Mouse (Mus musculus) MEL (cell line): ENCODE data around the gene Itsn1. TPM values are rescaled to one million over a fixed set of nuclear protein-coding genes. Genes with fewer than 3 reads are reported as not detected.

Source experiments
- DNase-seq: peaks from one replicate; pipeline ENCODE4 v3.0.0; 2011; ENCODE audit warnings: low read depth, low spot score
- H3K27ac ChIP-seq: 2 replicates; pipeline ENCODE4 v1.5.1; 2012; ENCODE audit warnings: low read depth, mild to moderate bottlenecking, control low read depth, low read length, moderate library complexity; ENCODE audit not compliant: control insufficient read depth
- H3K27me3 ChIP-seq, 2 experiments: fragments of 150-350 bp in 1 of 2; sonication (generic) in 1 of 2; 2 replicates each; pipeline ENCODE4 v1.6.1; 2012; ENCODE audit warnings: low read length in 2 of 2, mild to moderate bottlenecking in 2 of 2, improper control_type of control experiment in 1 of 2, moderate library complexity in 1 of 2; ENCODE audit not compliant: insufficient read depth in 2 of 2, control insufficient read depth in 1 of 2
- H3K36me3 ChIP-seq, 2 experiments: 2 replicates each; pipeline ENCODE4 v1.6.1; 2012 to 2014; ENCODE audit warnings: low read length in 2 of 2, improper control_type of control experiment in 1 of 2, inconsistent platforms in 1 of 2, mild to moderate bottlenecking in 1 of 2; ENCODE audit not compliant: insufficient read depth in 2 of 2, control insufficient read depth in 1 of 2
- H3K4me1 ChIP-seq, 2 experiments: fragments of 150-350 bp in 1 of 2; sonication (generic) in 1 of 2; 2 replicates each; pipeline ENCODE4 v1.6.1; 2012; ENCODE audit warnings: low read length in 2 of 2, improper control_type of control experiment in 1 of 2, mild to moderate bottlenecking in 1 of 2; ENCODE audit not compliant: insufficient read depth in 2 of 2, control insufficient read depth in 1 of 2
- H3K4me3 ChIP-seq, 2 experiments: fragments of 150-350 bp in 1 of 2; sonication (generic) in 1 of 2; 2 replicates each; pipeline ENCODE4 v1.5.1; 2012; ENCODE audit warnings: low read depth in 2 of 2, low read length in 2 of 2, mild to moderate bottlenecking in 2 of 2, moderate library complexity in 2 of 2, control low read depth in 1 of 2, improper control_type of control experiment in 1 of 2; ENCODE audit not compliant: control insufficient read depth in 1 of 2, insufficient read depth in 1 of 2
- H3K79me2 ChIP-seq: 2 replicates; pipeline ENCODE4 v1.6.1; 2012; ENCODE audit warnings: mild to moderate bottlenecking, low read length, moderate library complexity; ENCODE audit not compliant: control insufficient read depth, poor library complexity, insufficient read depth
- H3K9ac ChIP-seq: 2 replicates; pipeline ENCODE4 v1.6.1; 2012; ENCODE audit warnings: low read depth, mild to moderate bottlenecking, control low read depth, low read length, moderate library complexity; ENCODE audit not compliant: control insufficient read depth, poor library complexity, severe bottlenecking
- H3K9me3 ChIP-seq: fragments of 150-350 bp; sonication (generic); replicated peaks from 2 replicates; pipeline ENCODE4 v1.6.1; 2012; ENCODE audit warnings: mild to moderate bottlenecking, low read length, improper control_type of control experiment, moderate library complexity; ENCODE audit not compliant: insufficient read depth
- BHLHE40 ChIP-seq: IDR thresholded peaks from 2 replicates; pipeline ENCODE4 v1.6.1; 2012; ENCODE audit warnings: low read depth, mild to moderate bottlenecking, inconsistent platforms, low read length, improper control_type of control experiment, borderline replicate concordance
- CHD1 ChIP-seq: IDR thresholded peaks from 2 replicates; pipeline ENCODE4 v1.6.1; 2012; ENCODE audit warnings: low read depth, mild to moderate bottlenecking, inconsistent platforms, low read length, improper control_type of control experiment
- CTCF ChIP-seq, 3 experiments: IDR thresholded peaks in 2 of 3; conservative IDR thresholded peaks in 1 of 3; 2 replicates each; pipeline ENCODE4 v1.5.1; 2011 to 2012; ENCODE audit warnings: low read length in 3 of 3, low read depth in 2 of 3, mild to moderate bottlenecking in 2 of 3, improper control_type of control experiment in 1 of 3, inconsistent platforms in 1 of 3, mixed read lengths in 1 of 3, moderate library complexity in 1 of 3; ENCODE audit not compliant: control insufficient read depth in 1 of 3, insufficient read depth in 1 of 3, poor library complexity in 1 of 3, severe bottlenecking in 1 of 3
- EP300 ChIP-seq, 2 experiments: IDR thresholded peaks; 2 replicates each; pipeline ENCODE4 v1.6.1; 2011; ENCODE audit warnings: improper control_type of control experiment in 2 of 2, low read length in 2 of 2, low read depth in 1 of 2, mild to moderate bottlenecking in 1 of 2
- ETS1 ChIP-seq: IDR thresholded peaks from 2 replicates; pipeline ENCODE4 v1.6.1; 2012; ENCODE audit warnings: low read depth, mild to moderate bottlenecking, inconsistent platforms, low read length, improper control_type of control experiment, moderate library complexity
- GATA1 ChIP-seq: IDR thresholded peaks from 2 replicates; pipeline ENCODE4 v1.6.1; 2011; ENCODE audit warnings: low read depth, low read length, improper control_type of control experiment
- HCFC1 ChIP-seq: IDR thresholded peaks from 2 replicates; pipeline ENCODE4 v1.6.1; 2012; ENCODE audit warnings: low read depth, mild to moderate bottlenecking, inconsistent platforms, low read length, improper control_type of control experiment, moderate library complexity
- KAT2A ChIP-seq: conservative IDR thresholded peaks from 2 replicates; pipeline ENCODE4 v1.6.1; 2012; ENCODE audit warnings: low read depth, low read length, improper control_type of control experiment, inconsistent platforms
- MAFK ChIP-seq: IDR thresholded peaks from 2 replicates; pipeline ENCODE4 v1.6.1; 2011; ENCODE audit warnings: low read depth, mild to moderate bottlenecking, low read length, improper control_type of control experiment, borderline replicate concordance
- MAX ChIP-seq: IDR thresholded peaks from 2 replicates; pipeline ENCODE4 v1.6.1; 2011; ENCODE audit warnings: low read length, improper control_type of control experiment
- MAZ ChIP-seq: IDR thresholded peaks from 2 replicates; pipeline ENCODE4 v1.6.1; 2012; ENCODE audit warnings: low read depth, mild to moderate bottlenecking, inconsistent platforms, low read length, improper control_type of control experiment
- MXI1 ChIP-seq: IDR thresholded peaks from 2 replicates; pipeline ENCODE4 v1.6.1; 2011; ENCODE audit warnings: mild to moderate bottlenecking, low read depth, low read length, improper control_type of control experiment
- MYB ChIP-seq: IDR thresholded peaks from 2 replicates; pipeline ENCODE4 v1.6.1; 2011; ENCODE audit warnings: mild to moderate bottlenecking, low read depth, low read length, improper control_type of control experiment
- MYC ChIP-seq: IDR thresholded peaks from 2 replicates; pipeline ENCODE4 v1.6.1; 2011; ENCODE audit warnings: low read depth, mild to moderate bottlenecking, low read length, improper control_type of control experiment, moderate library complexity
- NELFE ChIP-seq: IDR thresholded peaks from 2 replicates; pipeline ENCODE4 v1.6.1; 2011; ENCODE audit warnings: low read depth, low read length, improper control_type of control experiment
- NRF1 ChIP-seq: IDR thresholded peaks from 2 replicates; pipeline ENCODE4 v1.6.1; 2014; ENCODE audit warnings: low read depth, mild to moderate bottlenecking, inconsistent platforms, low read length, improper control_type of control experiment, moderate library complexity; ENCODE audit not compliant: poor library complexity, insufficient read depth, severe bottlenecking
- POLR2A ChIP-seq, 2 experiments: IDR thresholded peaks; 2 replicates each; pipeline ENCODE4 v1.6.1; 2011 to 2012; ENCODE audit warnings: low read length in 2 of 2, mild to moderate bottlenecking in 2 of 2, control low read depth in 1 of 2, improper control_type of control experiment in 1 of 2, low read depth in 1 of 2, moderate library complexity in 1 of 2; ENCODE audit not compliant: control insufficient read depth in 1 of 2, insufficient read depth in 1 of 2, poor library complexity in 1 of 2
- SIN3A ChIP-seq: IDR thresholded peaks from 2 replicates; pipeline ENCODE4 v1.6.1; 2012; ENCODE audit warnings: low read length, improper control_type of control experiment, inconsistent platforms
- TAL1 ChIP-seq: IDR thresholded peaks from 2 replicates; pipeline ENCODE4 v1.6.1; 2012; ENCODE audit warnings: mild to moderate bottlenecking, inconsistent platforms, low read length, moderate library complexity, mixed read lengths
- TBP ChIP-seq: IDR thresholded peaks from 2 replicates; pipeline ENCODE4 v1.8.0; 2011; ENCODE audit warnings: low read depth, low read length, improper control_type of control experiment
- TCF12 ChIP-seq: IDR thresholded peaks from 2 replicates; pipeline ENCODE4 v1.6.1; 2014; ENCODE audit warnings: low read depth, mild to moderate bottlenecking, inconsistent platforms, low read length, improper control_type of control experiment, moderate library complexity
- UBTF ChIP-seq: IDR thresholded peaks from 2 replicates; pipeline ENCODE4 v1.6.1; 2012; ENCODE audit warnings: low read depth, mild to moderate bottlenecking, inconsistent platforms, low read length, improper control_type of control experiment, moderate library complexity, borderline replicate concordance; ENCODE audit not compliant: insufficient read depth
- USF1 ChIP-seq: IDR thresholded peaks from 2 replicates; pipeline ENCODE4 v1.6.1; 2014; ENCODE audit warnings: low read depth, mild to moderate bottlenecking, inconsistent platforms, low read length, improper control_type of control experiment, moderate library complexity
- USF2 ChIP-seq, 2 experiments: IDR thresholded peaks; 2 replicates each; pipeline ENCODE4 v1.6.1; 2011 to 2012; ENCODE audit warnings: improper control_type of control experiment in 2 of 2, low read length in 2 of 2, borderline replicate concordance in 1 of 2, inconsistent platforms in 1 of 2, low read depth in 1 of 2, mild to moderate bottlenecking in 1 of 2; ENCODE audit not compliant: insufficient read depth in 1 of 2
- ZMIZ1 ChIP-seq: IDR thresholded peaks from 2 replicates; pipeline ENCODE4 v1.6.1; 2012; ENCODE audit warnings: low read depth, mild to moderate bottlenecking, inconsistent platforms, low read length, improper control_type of control experiment, moderate library complexity
- polyA plus RNA-seq, 2 experiments: library from polyadenylated mRNA; stranded (reverse) in 1 of 2; unstranded in 1 of 2; fragments of >175 nt in 1 of 2; fragments of >200 nt in 1 of 2; gene quantifications; 2 replicates each; pipeline versions ENCODE4 v1.2.1 to v1.2.4; 2012; ENCODE audit warnings: low replicate concordance in 2 of 2, low read depth in 1 of 2; ENCODE audit not compliant: insufficient read length in 2 of 2, insufficient read depth in 1 of 2, missing spikeins in 1 of 2
- total RNA-seq: library from RNA; depleted of rRNA; stranded (reverse); fragments of 300-350 nt; gene quantifications from 2 replicates; pipeline ENCODE4 v1.2.3, GENCODE M21; 2012

The Itsn1 gene
- total and polyA plus RNA-seq, 3 experiments, result 14.7 to 36.5 TPM; not detected in 1

DNA sequence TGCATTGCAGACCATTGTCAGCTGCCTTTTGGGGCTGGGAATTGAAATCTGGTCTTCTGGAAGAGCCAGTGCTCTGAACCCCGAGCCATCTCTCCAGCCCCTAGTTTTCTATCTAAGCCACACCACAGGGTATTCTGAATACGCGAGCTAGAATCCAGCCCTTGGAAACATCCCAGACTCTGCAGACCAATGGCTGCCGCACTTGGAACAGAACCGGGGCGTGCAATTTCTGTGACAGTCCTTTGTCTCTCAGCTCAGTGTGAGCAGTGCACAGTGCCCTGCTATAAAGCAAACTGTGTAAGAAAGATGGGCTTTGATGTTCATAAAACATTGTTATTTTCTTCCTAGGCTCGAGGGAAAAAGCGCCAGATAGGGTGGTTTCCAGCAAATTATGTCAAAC, 138.6 kb downstream of the Itsn1 start:
- Histone ChIP-seq H3K27ac (no peak overlapping the region; the same call in 1 of the 2 replicates), H3K79me2 (peaks cover 4% of the 10 kb centered on the region; the same call in 1 of the 2 replicates), H3K4me1 (peaks cover 23 to 44% of the 10 kb centered on the region in 2 experiments), H3K36me3 (peaks cover 0 to 28% of the 10 kb centered on the region in 2 experiments; a peak in 2 of 4 replicates), H3K27me3 (no peaks in the 10 kb centered on the region), H3K9me3 (no peaks in the 10 kb centered on the region), H3K9ac (no peak overlapping the region), H3K4me3 (no peak overlapping the region)
- no peak for TF ChIP-seq BHLHE40
- no peak for TF ChIP-seq MXI1
- TF ChIP-seq MAFK, result no peak
- no peak for TF ChIP-seq MAX
- no peak for DNase-seq

DNA sequence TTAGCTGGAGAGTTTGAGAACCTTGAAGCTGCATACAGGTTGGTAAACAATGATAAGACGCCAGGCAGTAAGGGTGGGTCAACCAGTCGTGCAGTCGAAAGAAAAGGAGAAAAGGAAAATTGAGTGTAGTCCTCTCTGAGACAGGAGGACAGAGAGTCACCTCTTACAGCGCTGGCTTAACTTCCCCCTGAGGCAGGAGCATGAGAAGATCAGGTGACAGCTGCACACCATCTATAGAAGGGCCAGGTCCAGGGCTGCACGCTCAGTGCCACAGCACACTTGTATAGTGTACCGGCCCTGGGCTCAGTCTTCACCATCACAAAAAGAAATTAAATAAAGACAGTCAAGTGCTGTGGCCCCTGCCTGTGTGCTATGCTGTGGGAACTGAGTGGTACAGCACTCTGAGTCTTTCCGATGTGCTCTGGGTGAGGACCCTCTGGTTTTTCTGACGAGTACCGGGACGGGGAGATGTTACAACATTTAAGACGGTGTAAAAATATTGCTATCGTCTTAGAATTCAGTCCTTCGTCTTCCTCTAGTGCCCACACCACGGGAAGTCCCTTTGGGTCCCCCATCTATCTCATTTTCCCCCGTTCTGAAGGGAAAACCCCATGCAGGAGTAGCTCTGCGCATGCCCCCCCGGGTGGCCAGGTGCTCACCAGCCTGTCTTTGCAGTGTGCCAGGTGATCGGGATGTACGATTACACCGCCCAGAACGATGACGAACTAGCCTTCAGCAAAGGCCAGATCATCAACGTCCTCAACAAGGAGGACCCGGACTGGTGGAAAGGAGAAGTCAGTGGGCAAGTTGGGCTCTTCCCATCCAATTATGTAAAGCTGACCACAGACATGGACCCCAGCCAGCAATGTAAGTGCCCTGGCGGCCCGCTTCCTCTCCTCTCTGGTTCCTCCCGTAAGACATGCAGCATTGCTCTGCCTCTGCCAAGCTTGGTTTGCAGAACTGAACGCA, 140.1 kb downstream of the Itsn1 start:
- H3K9me3 ChIP-seq, result no peaks in the 10 kb centered on the region
- peaks cover 18 to 39% of the 10 kb centered on the region in 2 experiments for H3K4me1 ChIP-seq
- TF ChIP-seq CHD1 (peak; percentile 42; the same call in 1 of the 2 replicates), BHLHE40 (peak; percentile 10; the same call in 1 of the 2 replicates), USF2 (IDR thresholded peaks at IDR 0.05; ENCODE audit: borderline replicate concordance in 1 of 2, insufficient read depth in 1 of 2, low read depth in 1 of 2, low read length in 2 of 2) (0 out of 4 replicates have a peak, but pooled peaks of 1 of the 2 experiments have one; percentile 29), TCF12 (peak; percentile 60), MAZ (peak; percentile 15; the same call in 1 of the 2 replicates), TBP (peak; percentile 79), NRF1 (peak; percentile 74), HCFC1 (peak; percentile 34; the same call in 1 of the 2 replicates), MAFK (no peak), ZMIZ1 (no peak; the same call in 1 of the 2 replicates), UBTF (no peak), SIN3A (0 out of 2 replicates have a peak, but pooled peaks have one; percentile 5), CTCF (IDR thresholded peaks at IDR 0.05 in 2 of 3, conservative IDR thresholded peaks at IDR 0.05 in 1 of 3; ENCODE audit: control insufficient read depth in 1 of 3, insufficient read depth in 1 of 3, low read depth in 2 of 3, low read length in 3 of 3, poor library complexity in 1 of 3, severe bottlenecking in 1 of 3) (no peak), POLR2A (IDR thresholded peaks at IDR 0.05; ENCODE audit: control insufficient read depth in 1 of 2, insufficient read depth in 1 of 2, low read depth in 1 of 2, low read length in 2 of 2, poor library complexity in 1 of 2) (peak; percentile 3 to 58; a peak in 1 of 4 replicates), GATA1 (peak; percentile 44), MYC (peak; percentile 51; the same call in 1 of the 2 replicates), MAX (peak; percentile 12; the same call in 1 of the 2 replicates), KAT2A (no peak), NELFE (peak; percentile 61; the same call in 1 of the 2 replicates), MYB (no peak), EP300 (IDR thresholded peaks at IDR 0.05; ENCODE audit: low read depth in 1 of 2, low read length in 2 of 2) (peak; percentile 48 to 64; a peak in 2 of 4 replicates), TAL1 (peak; percentile 57), USF1 (peak; percentile 68), ETS1 (peak; percentile 95)
- TF ChIP-seq, all 39 proteins: peak for 18
- peak overlapping the region; percentile 74 for H3K9ac ChIP-seq
- no peaks in the 10 kb centered on the region for H3K27me3 ChIP-seq
- peaks cover 4% of the 10 kb centered on the region; the same call in 1 of the 2 replicates for H3K79me2 ChIP-seq
- peak overlapping the region; percentile 63 to 73 for H3K4me3 ChIP-seq
- H3K27ac ChIP-seq, result peak overlapping the region; percentile 98
- DNase-seq, result peak; percentile 94
- H3K36me3 ChIP-seq, result peaks cover 0 to 25% of the 10 kb centered on the region in 2 experiments; a peak in 2 of 4 replicates
